Mouse (Mus musculus): ENCODE data around the gene Gm3486.
"Not testable (repeated sequence)": the region's sequence is repeated elsewhere in the genome, so short reads cannot be mapped to it uniquely, and the experiment has no call there.

Gm3486 gene

GRCm38 (mm10) chr14:41489385-41489784, at the start of gene Gm3486:
Gene Gm3486 (minus strand): TSS chr14:41489485.
- DNase-seq: not testable (repeated sequence)

DNA sequence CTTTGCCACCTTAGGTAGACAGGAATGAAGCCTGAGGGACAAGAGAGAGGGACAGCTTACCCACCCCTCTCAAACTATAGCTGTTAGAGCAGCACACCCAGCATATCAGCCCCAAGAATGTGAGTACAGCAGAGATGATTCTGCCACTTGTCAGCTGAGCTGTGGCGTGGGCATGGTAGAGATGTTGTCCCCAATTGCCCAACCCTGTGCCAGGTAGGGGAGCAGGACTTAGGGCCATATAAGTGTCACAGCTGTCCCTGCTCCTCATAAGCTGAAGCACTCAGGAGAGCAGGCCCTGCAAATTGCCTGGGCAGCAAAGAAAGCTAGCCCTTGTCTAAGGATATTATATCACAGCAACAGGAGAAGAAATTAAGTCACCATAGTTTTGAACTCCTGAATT, 35.4 kb upstream of the Gm3486 start:
- DNase-seq: not testable (repeated sequence)

GRCm38 (mm10) chr14:41520683-41521082, 31.4 kb upstream of the Gm3486 start:
- DNase-seq: peak in 1 of 2 experiments; percentile 2

DNA sequence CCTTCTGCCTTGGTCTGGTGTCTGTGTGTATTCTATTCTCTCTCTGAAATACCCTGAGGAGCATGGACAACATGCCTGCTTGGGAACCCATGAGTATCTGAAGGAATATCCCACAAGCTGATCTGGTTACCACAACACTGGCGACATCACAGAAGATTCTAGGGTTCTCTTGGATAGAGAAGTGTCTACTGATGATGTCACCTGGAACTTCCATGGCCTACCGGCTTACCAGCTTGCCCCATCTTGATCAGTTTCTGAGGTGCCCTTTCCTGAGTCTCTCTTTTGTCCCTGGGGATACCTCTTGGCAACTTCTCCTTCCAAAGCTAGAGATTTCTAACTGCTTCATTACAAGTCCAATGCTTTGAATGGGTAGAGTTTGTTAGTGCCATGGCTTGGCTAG, 35.9 kb downstream of the Gm3486 start, which contains the start of gene Gm7954:
Gene Gm7954, minus strand, starts transcription at position 101 of the 400 bp plus-strand sequence.
- not testable (repeated sequence) for DNase-seq

Measured in cerebellum, postnatal 14 days (tissue).